9 mouse cellular contexts compared by ENCODE assay signal in genomic region chr3:16043315-16043714, GRCm38 (mm10). TPM values are rescaled to one million over a fixed set of nuclear protein-coding genes. Genes with fewer than 3 reads are reported as not detected.
DNase-seq lines count a peak whose midpoint lies in the region; ATAC-seq and TF ChIP-seq lines count a peak whose summit lies in the region.
"Had no signal": no experiment of that assay in that cellular context is flagged by ENCODE, and none has a peak within 500 bp of the region (broad histone marks: within the 10 kb centered on the region; RNA-seq: fewer than 3 reads in every experiment).

No protein-coding gene starts in this region.

- H3K27me3 ChIP-seq in lung, postnatal 0 days (replicated peaks; ENCODE audit: insufficient read depth, low read length) = no peaks in the 10 kb centered on the region
- no peaks in the 10 kb centered on the region for H3K27me3 ChIP-seq in midbrain, embryonic 13.5 days

- no peak for TF ChIP-seq POLR2A in embryonic fibroblast, embryonic 13.5 days (IDR thresholded peaks at IDR 0.05; ENCODE audit: low read depth, low read length)

- no peak overlapping the region for H3K4me3 ChIP-seq in lung, postnatal 0 days (ENCODE audit: low read depth, low read length)
- no peak overlapping the region for H3K4me3 ChIP-seq in embryonic fibroblast, embryonic 13.5 days (ENCODE audit: insufficient read depth, low read length)
- H3K4me3 ChIP-seq in midbrain, embryonic 13.5 days (replicated peaks) = no peak overlapping the region

- no peak for ATAC-seq in lung, postnatal 0 days
- ATAC-seq in midbrain, embryonic 13.5 days = peak; percentile 62; the same call in 1 of the 2 replicates
- ATAC-seq in monocyte, adult 5-6 weeks (replicated peaks; ENCODE audit: insufficient number of reproducible peaks, low FRiP score, low TSS enrichment, poor library complexity, severe bottlenecking) = no peak; the same call in 1 of the 2 replicates

- no peaks in the 10 kb centered on the region for H3K36me3 ChIP-seq in lung, postnatal 0 days (ENCODE audit: insufficient read depth, low read length)
- no peaks in the 10 kb centered on the region for H3K36me3 ChIP-seq in midbrain, embryonic 13.5 days

- no peaks in the 10 kb centered on the region for H3K9me3 ChIP-seq in lung, postnatal 0 days (ENCODE audit: low read length)
- no peaks in the 10 kb centered on the region for H3K9me3 ChIP-seq in midbrain, embryonic 13.5 days

- no peak overlapping the region for H3K4me2 ChIP-seq in lung, postnatal 0 days (replicated peaks; ENCODE audit: low read depth, low read length)
- H3K4me2 ChIP-seq in midbrain, embryonic 13.5 days (replicated peaks) = no peak overlapping the region

- peak; percentile 8 to 75 for DNase-seq in adrenal gland, adult (ENCODE audit: inconsistent age in 2 of 2, low spot score in 1 of 2)
- no peak for DNase-seq in adrenal gland, postnatal 4 days (ENCODE audit: low spot score in 2 of 2)
- no peak for DNase-seq in lung, postnatal 0 days (ENCODE audit: low spot score)
- no peak for DNase-seq in lung, postnatal 25 days (ENCODE audit: low spot score)
- DNase-seq in kidney, postnatal 10 days = peak; percentile 62

- no peak for TF ChIP-seq EP300 in lung, postnatal 0 days (IDR thresholded peaks at IDR 0.05)

- no peak overlapping the region for H3K27ac ChIP-seq in lung, postnatal 0 days (ENCODE audit: low read length)
- H3K27ac ChIP-seq in embryonic fibroblast, embryonic 13.5 days (ENCODE audit: insufficient read depth, low read length) = no peak overlapping the region
- no peak overlapping the region for H3K27ac ChIP-seq in midbrain, embryonic 13.5 days
- H3K27ac ChIP-seq: macrophage had no signal

- no peak overlapping the region for H3K9ac ChIP-seq in lung, postnatal 0 days (replicated peaks; ENCODE audit: low read depth)
- H3K9ac ChIP-seq in midbrain, embryonic 13.5 days (replicated peaks) = no peak overlapping the region

- peak; percentile 58 for TF ChIP-seq CTCF in lung, postnatal 0 days (IDR thresholded peaks at IDR 0.05)
- 0 out of 2 replicates have a peak, but pooled peaks have one; percentile 39 for TF ChIP-seq CTCF in embryonic fibroblast, embryonic 13.5 days (IDR thresholded peaks at IDR 0.05; ENCODE audit: borderline replicate concordance, insufficient read depth, low read length)

- H3K4me1 ChIP-seq in lung, postnatal 0 days (ENCODE audit: insufficient read depth, low read depth, low read length) = no peaks in the 10 kb centered on the region
- no peaks in the 10 kb centered on the region for H3K4me1 ChIP-seq in embryonic fibroblast, embryonic 13.5 days (ENCODE audit: control insufficient read depth, insufficient read depth, low read length)
- no peaks in the 10 kb centered on the region for H3K4me1 ChIP-seq in midbrain, embryonic 13.5 days (replicated peaks)

- 7% methylated on average over 1 of the region's 1 CpGs for WGBS in lung, postnatal 0 days
- 5% methylated on average over 1 of the region's 1 CpGs for WGBS in midbrain, embryonic 13.5 days

RNA-seq across cellular contexts. Expression of gene Gm5150, which starts 37.1 kb away (rescaled TPM):
- under 1 TPM in 1 of 2 experiments, not detected in 1; 0.34 TPM for total RNA-seq in adrenal gland, postnatal 4 days (2021)
- polyA plus RNA-seq in lung, postnatal 0 days (2015; fragmentation: Nextera tagmentation; extraction: Ambion mirVana) = 1.9 and 2.0 TPM in 2 replicates
- not detected in 2 replicates for polyA plus RNA-seq in embryonic fibroblast, embryonic 13.5 days (2011; ENCODE audit: insufficient read length, low read depth, missing spikeins)
- polyA plus RNA-seq in midbrain, embryonic 13.5 days (2015; fragmentation: Nextera tagmentation; extraction: Ambion mirVana) = not detected in 2 replicates
- 39.3 to 72.0 TPM (median 60.7 TPM) in 3 replicates for total RNA-seq in monocyte, adult 5-6 weeks (2017)

Comparison
In these comparisons a context has a peak if more than half of its experiments do, and no peak if none do; other contexts are left out.
1. DNase-seq: peak in adrenal gland, adult (2 of 2) and kidney, postnatal 10 days (single experiment); none in adrenal gland, postnatal 4 days (0 of 2), lung, postnatal 0 days (single experiment) and lung, postnatal 25 days (single experiment).